Mouse (Mus musculus): ENCODE measurements at regions not wholly inside any gene's neighbourhood (a gene's known extent, or its start where the extent isn't known, plus 50 kb on each side); places are given as distances from the start of the nearest gene placed in this dataset.

GRCm38 (mm10) chr5:119158171-119158570 is 512.3 kb upstream of the Tbx3 start:
- no peaks in the 10 kb centered on the region for H3K36me3 ChIP-seq
- 80% methylated on average over 4 of the region's 4 CpGs for WGBS
- H3K27ac ChIP-seq = no peak overlapping the region
- no peak overlapping the region for H3K9ac ChIP-seq
- no peak overlapping the region for H3K4me3 ChIP-seq
- no peaks in the 10 kb centered on the region for H3K4me1 ChIP-seq
- no peak overlapping the region for H3K4me2 ChIP-seq (replicated peaks)
- no peaks in the 10 kb centered on the region for H3K9me3 ChIP-seq
- H3K27me3 ChIP-seq = no peaks in the 10 kb centered on the region
- no peak for ATAC-seq (ENCODE audit: insufficient number of reproducible peaks, insufficient read depth, low FRiP score, low TSS enrichment)

GRCm38 (mm10) chr5:119162132-119162675 is 508.3 kb upstream of the Tbx3 start:
- H3K36me3 ChIP-seq = no peaks in the 10 kb centered on the region
- H3K9me3 ChIP-seq = no peaks in the 10 kb centered on the region
- H3K4me3 ChIP-seq = no peak overlapping the region
- H3K9ac ChIP-seq = no peak overlapping the region
- no peaks in the 10 kb centered on the region for H3K4me1 ChIP-seq
- no peak overlapping the region for H3K4me2 ChIP-seq (replicated peaks)
- WGBS = 86% methylated on average over 13 of the region's 13 CpGs
- H3K27me3 ChIP-seq = no peaks in the 10 kb centered on the region
- ATAC-seq (ENCODE audit: insufficient number of reproducible peaks, insufficient read depth, low FRiP score, low TSS enrichment) = no peak
- no peak overlapping the region for H3K27ac ChIP-seq

GRCm38 (mm10) chr5:119167718-119168117 is 502.8 kb upstream of the Tbx3 start:
- Histone ChIP-seq H3K9me3 (no peaks in the 10 kb centered on the region), H3K9ac (no peak overlapping the region), H3K27ac (no peak overlapping the region), H3K36me3 (no peaks in the 10 kb centered on the region), H3K27me3 (no peaks in the 10 kb centered on the region), H3K4me3 (no peak overlapping the region), H3K4me1 (no peaks in the 10 kb centered on the region), H3K4me2 (replicated peaks) (no peak overlapping the region)
- no peak for ATAC-seq (ENCODE audit: insufficient number of reproducible peaks, insufficient read depth, low FRiP score, low TSS enrichment)
- WGBS = 83% methylated on average over 17 of the region's 17 CpGs

- no peak for ATAC-seq (ENCODE audit: insufficient number of reproducible peaks, insufficient read depth, low FRiP score, low TSS enrichment)
- Histone ChIP-seq H3K27me3 (no peaks in the 10 kb centered on the region), H3K27ac (no peak overlapping the region), H3K36me3 (no peaks in the 10 kb centered on the region), H3K9me3 (no peaks in the 10 kb centered on the region), H3K9ac (no peak overlapping the region), H3K4me1 (no peaks in the 10 kb centered on the region), H3K4me3 (no peak overlapping the region), H3K4me2 (replicated peaks) (no peak overlapping the region)
- WGBS = 90% methylated on average over 7 of the region's 7 CpGs
Measured at GRCm38 (mm10) chr5:119169274-119169673, 501.2 kb upstream of the Tbx3 start.

GRCm38 (mm10) chr5:119171626-119172025 is 498.8 kb upstream of the Tbx3 start:
- Histone ChIP-seq H3K27ac (no peak overlapping the region), H3K4me1 (no peaks in the 10 kb centered on the region), H3K27me3 (no peaks in the 10 kb centered on the region), H3K4me2 (replicated peaks) (no peak overlapping the region), H3K4me3 (no peak overlapping the region), H3K36me3 (no peaks in the 10 kb centered on the region), H3K9me3 (no peaks in the 10 kb centered on the region), H3K9ac (no peak overlapping the region)
- 68% methylated on average over 1 of the region's 1 CpGs for WGBS
- ATAC-seq (ENCODE audit: insufficient number of reproducible peaks, insufficient read depth, low FRiP score, low TSS enrichment) = no peak

- no peak for ATAC-seq (ENCODE audit: insufficient number of reproducible peaks, insufficient read depth, low FRiP score, low TSS enrichment)
- 74% methylated on average over 9 of the region's 9 CpGs for WGBS
- no peaks in the 10 kb centered on the region for H3K27me3 ChIP-seq
- H3K9me3 ChIP-seq = no peaks in the 10 kb centered on the region
- H3K27ac ChIP-seq = no peak overlapping the region
- H3K4me3 ChIP-seq = no peak overlapping the region
- no peak overlapping the region for H3K9ac ChIP-seq
- no peaks in the 10 kb centered on the region for H3K36me3 ChIP-seq
- H3K4me1 ChIP-seq = no peaks in the 10 kb centered on the region
- no peak overlapping the region for H3K4me2 ChIP-seq (replicated peaks)
Measured at GRCm38 (mm10) chr5:119178805-119179204, 491.7 kb upstream of the Tbx3 start.

GRCm38 (mm10) chr5:119183545-119184047 is 486.9 kb upstream of the Tbx3 start:
- no peak overlapping the region for H3K4me2 ChIP-seq (replicated peaks)
- no peaks in the 10 kb centered on the region for H3K27me3 ChIP-seq
- ATAC-seq (ENCODE audit: insufficient number of reproducible peaks, insufficient read depth, low FRiP score, low TSS enrichment) = no peak
- H3K9ac ChIP-seq = no peak overlapping the region
- H3K4me1 ChIP-seq = no peaks in the 10 kb centered on the region
- 69% methylated on average over 5 of the region's 5 CpGs for WGBS
- no peaks in the 10 kb centered on the region for H3K9me3 ChIP-seq
- no peak overlapping the region for H3K27ac ChIP-seq
- no peaks in the 10 kb centered on the region for H3K36me3 ChIP-seq
- H3K4me3 ChIP-seq = no peak overlapping the region

GRCm38 (mm10) chr5:119186611-119187010 is 483.9 kb upstream of the Tbx3 start:
- no peaks in the 10 kb centered on the region for H3K9me3 ChIP-seq
- H3K9ac ChIP-seq = no peak overlapping the region
- H3K27me3 ChIP-seq = no peaks in the 10 kb centered on the region
- H3K27ac ChIP-seq = no peak overlapping the region
- H3K4me1 ChIP-seq = no peaks in the 10 kb centered on the region
- no peaks in the 10 kb centered on the region for H3K36me3 ChIP-seq
- H3K4me2 ChIP-seq (replicated peaks) = no peak overlapping the region
- no peak overlapping the region for H3K4me3 ChIP-seq
- ATAC-seq (ENCODE audit: insufficient number of reproducible peaks, insufficient read depth, low FRiP score, low TSS enrichment) = no peak
- 68% methylated on average over 3 of the region's 3 CpGs for WGBS

GRCm38 (mm10) chr5:119188476-119188875 is 482.0 kb upstream of the Tbx3 start:
- whole genome bisulfite sequencing = 49% methylated on average over 6 of the region's 6 CpGs
- H3K4me1 ChIP-seq = no peaks in the 10 kb centered on the region; the same call in 1 of the 2 replicates
- H3K9me3 ChIP-seq = no peaks in the 10 kb centered on the region
- H3K36me3 ChIP-seq = no peaks in the 10 kb centered on the region
- H3K27me3 ChIP-seq = no peaks in the 10 kb centered on the region
- H3K9ac ChIP-seq = no peak overlapping the region
- no peak overlapping the region for H3K4me3 ChIP-seq
- ATAC-seq (ENCODE audit: insufficient number of reproducible peaks, insufficient read depth, low FRiP score, low TSS enrichment) = no peak
- H3K4me2 ChIP-seq (replicated peaks) = no peak overlapping the region
- no peak overlapping the region for H3K27ac ChIP-seq

- Histone ChIP-seq H3K36me3 (no peaks in the 10 kb centered on the region), H3K9me3 (no peaks in the 10 kb centered on the region), H3K4me2 (replicated peaks) (no peak overlapping the region), H3K27me3 (no peaks in the 10 kb centered on the region; the same call in 1 of the 2 replicates), H3K9ac (no peak overlapping the region), H3K27ac (no peak overlapping the region), H3K4me1 (peaks cover 9% of the 10 kb centered on the region; the same call in 1 of the 2 replicates), H3K4me3 (no peak overlapping the region)
- 47% methylated on average over 21 of the region's 21 CpGs for WGBS
- no peak for ATAC-seq (ENCODE audit: insufficient number of reproducible peaks, insufficient read depth, low FRiP score, low TSS enrichment)
Measured at GRCm38 (mm10) chr5:119193699-119194681, 476.5 kb upstream of the Tbx3 start.

GRCm38 (mm10) chr5:119199906-119200305 is 470.6 kb upstream of the Tbx3 start:
- Histone ChIP-seq H3K36me3 (no peaks in the 10 kb centered on the region), H3K27ac (no peak overlapping the region), H3K9ac (no peak overlapping the region), H3K4me3 (no peak overlapping the region), H3K9me3 (no peaks in the 10 kb centered on the region), H3K4me2 (replicated peaks) (no peak overlapping the region), H3K4me1 (peaks cover 13% of the 10 kb centered on the region; the same call in 1 of the 2 replicates), H3K27me3 (peaks cover 3% of the 10 kb centered on the region; the same call in 1 of the 2 replicates)
- no peak for ATAC-seq (ENCODE audit: insufficient number of reproducible peaks, insufficient read depth, low FRiP score, low TSS enrichment)
- 43% methylated on average over 9 of the region's 9 CpGs for WGBS

GRCm38 (mm10) chr5:119201251-119201650 is 469.2 kb upstream of the Tbx3 start:
- Histone ChIP-seq H3K4me2 (replicated peaks) (no peak overlapping the region), H3K27ac (no peak overlapping the region), H3K9ac (no peak overlapping the region), H3K9me3 (no peaks in the 10 kb centered on the region), H3K4me3 (no peak overlapping the region), H3K36me3 (no peaks in the 10 kb centered on the region), H3K27me3 (0 out of 2 replicates have a peak, but pooled peaks cover 3% of the 10 kb centered on the region), H3K4me1 (peaks cover 13% of the 10 kb centered on the region; the same call in 1 of the 2 replicates)
- 62% methylated on average over 8 of the region's 8 CpGs for WGBS
- no peak for ATAC-seq (ENCODE audit: insufficient number of reproducible peaks, insufficient read depth, low FRiP score, low TSS enrichment)
